ENCODE assay signal across 8 mouse cellular contexts in genomic region chr11:5151247-5151630, GRCm38 (mm10). TPM values are rescaled to one million over a fixed set of nuclear protein-coding genes. Genes with fewer than 3 reads are reported as not detected.
DNase-seq lines count a peak whose midpoint lies in the region; ATAC-seq and TF ChIP-seq lines count a peak whose summit lies in the region.

No protein-coding gene starts in this region.

- 59% methylated on average over 4 of the region's 4 CpGs for WGBS in heart, embryonic 15.5 days
- 27% methylated on average over 4 of the region's 4 CpGs for WGBS in embryonic facial prominence, embryonic 12.5 days
- 34% methylated on average over 4 of the region's 4 CpGs for WGBS in intestine, postnatal 0 days
- 6% methylated on average over 4 of the region's 4 CpGs for WGBS in midbrain, embryonic 13.5 days

- peaks cover 42% of the 10 kb centered on the region for H3K4me1 ChIP-seq in heart, embryonic 15.5 days (replicated peaks)
- H3K4me1 ChIP-seq in embryonic facial prominence, embryonic 12.5 days: peaks cover 26% of the 10 kb centered on the region
- peaks cover 18% of the 10 kb centered on the region for H3K4me1 ChIP-seq in intestine, postnatal 0 days (replicated peaks; ENCODE audit: control insufficient read depth, insufficient read depth, low read length)
- peaks cover 32% of the 10 kb centered on the region for H3K4me1 ChIP-seq in midbrain, embryonic 13.5 days (replicated peaks)

- H3K36me3 ChIP-seq in heart, embryonic 15.5 days: no peaks in the 10 kb centered on the region
- no peaks in the 10 kb centered on the region for H3K36me3 ChIP-seq in embryonic facial prominence, embryonic 12.5 days
- H3K36me3 ChIP-seq in intestine, postnatal 0 days (ENCODE audit: control insufficient read depth, insufficient read depth): no peaks in the 10 kb centered on the region
- H3K36me3 ChIP-seq in midbrain, embryonic 13.5 days: no peaks in the 10 kb centered on the region

- TF ChIP-seq CTCF in intestine, postnatal 0 days (IDR thresholded peaks at IDR 0.05; ENCODE audit: low read depth): no peak

- H3K27me3 ChIP-seq in heart, embryonic 15.5 days: peaks cover 11% of the 10 kb centered on the region
- H3K27me3 ChIP-seq in embryonic facial prominence, embryonic 12.5 days: peaks cover 21% of the 10 kb centered on the region
- H3K27me3 ChIP-seq in intestine, postnatal 0 days (replicated peaks; ENCODE audit: control insufficient read depth, insufficient read depth, low read length): no peaks in the 10 kb centered on the region
- peaks cover 20% of the 10 kb centered on the region; the same call in 1 of the 2 replicates for H3K27me3 ChIP-seq in midbrain, embryonic 13.5 days

- peak overlapping the region; percentile 60 for H3K4me3 ChIP-seq in heart, embryonic 15.5 days
- peak overlapping the region; percentile 53 for H3K4me3 ChIP-seq in embryonic facial prominence, embryonic 12.5 days
- H3K4me3 ChIP-seq in intestine, postnatal 0 days (ENCODE audit: low read depth, low read length): peak overlapping the region; percentile 61
- peak overlapping the region; percentile 53 for H3K4me3 ChIP-seq in midbrain, embryonic 13.5 days (replicated peaks)

- H3K4me2 ChIP-seq in heart, embryonic 15.5 days: peak overlapping the region; percentile 95
- peak overlapping the region; percentile 78 for H3K4me2 ChIP-seq in embryonic facial prominence, embryonic 12.5 days (replicated peaks)
- peak overlapping the region; percentile 93 for H3K4me2 ChIP-seq in intestine, postnatal 0 days (replicated peaks; ENCODE audit: low read depth)
- H3K4me2 ChIP-seq in midbrain, embryonic 13.5 days (replicated peaks): peak overlapping the region; percentile 82

- H3K9me3 ChIP-seq in heart, embryonic 15.5 days (replicated peaks): no peaks in the 10 kb centered on the region
- H3K9me3 ChIP-seq in embryonic facial prominence, embryonic 12.5 days: no peaks in the 10 kb centered on the region
- no peaks in the 10 kb centered on the region for H3K9me3 ChIP-seq in intestine, postnatal 0 days (ENCODE audit: control insufficient read depth)
- H3K9me3 ChIP-seq in midbrain, embryonic 13.5 days: no peaks in the 10 kb centered on the region

- H3K27ac ChIP-seq in heart, embryonic 15.5 days: no peak overlapping the region
- no peak overlapping the region for H3K27ac ChIP-seq in embryonic facial prominence, embryonic 12.5 days
- peak overlapping the region; percentile 21; the same call in 1 of the 2 replicates for H3K27ac ChIP-seq in intestine, postnatal 0 days (ENCODE audit: low read depth, low read length)
- no peak overlapping the region for H3K27ac ChIP-seq in midbrain, embryonic 13.5 days

- DNase-seq in heart, adult 8-10 months (ENCODE audit: low spot score): no peak
- DNase-seq in adrenal gland, adult 18-20 months (ENCODE audit: low spot score in 2 of 2): no peak
- no peak for DNase-seq in right cerebral cortex, adult 2 months (ENCODE audit: low spot score in 2 of 2)
- no peak for DNase-seq in adrenal gland, postnatal 10 days

- no peak for ATAC-seq in heart, embryonic 15.5 days (replicated peaks; ENCODE audit: insufficient number of reproducible peaks, insufficient read depth, low FRiP score, low read depth)
- ATAC-seq in embryonic facial prominence, embryonic 12.5 days (ENCODE audit: insufficient number of reproducible peaks, insufficient read depth, low FRiP score, low TSS enrichment): no peak
- no peak for ATAC-seq in intestine, postnatal 0 days
- no peak for ATAC-seq in midbrain, embryonic 13.5 days

- H3K9ac ChIP-seq in heart, embryonic 15.5 days: no peak overlapping the region
- H3K9ac ChIP-seq in embryonic facial prominence, embryonic 12.5 days: peak overlapping the region; percentile 54; the same call in 1 of the 2 replicates
- H3K9ac ChIP-seq in intestine, postnatal 0 days (ENCODE audit: low read depth, low read length): peak overlapping the region; percentile 67; the same call in 1 of the 2 replicates
- peak overlapping the region; percentile 65; the same call in 1 of the 2 replicates for H3K9ac ChIP-seq in midbrain, embryonic 13.5 days (replicated peaks)

RNA-seq across cellular contexts. Expression of gene Emid1, which starts 0.8 kb away (rescaled TPM):
- polyA plus RNA-seq in heart, embryonic 15.5 days (2015; fragmentation: Nextera tagmentation; extraction: Ambion mirVana): 6.5 and 14.6 TPM in 2 replicates
- total RNA-seq in heart, adult 8-10 months (2022): 1 to 10 TPM in 1 of 4 experiments, under 1 TPM in 3; 0.73 to 2.0 (median 0.90) TPM
- polyA plus RNA-seq in embryonic facial prominence, embryonic 12.5 days (2016; fragmentation: Nextera tagmentation; extraction: Ambion mirVana): 27.9 and 31.0 TPM in 2 replicates
- polyA plus RNA-seq in intestine, postnatal 0 days (2015; fragmentation: Nextera tagmentation; extraction: Ambion mirVana): 47.9 and 56.4 TPM in 2 replicates
- 5.6 and 6.7 TPM in 2 replicates for polyA plus RNA-seq in midbrain, embryonic 13.5 days (2015; fragmentation: Nextera tagmentation; extraction: Ambion mirVana)
- total RNA-seq in adrenal gland, adult 18-20 months (2021): 1 to 10 TPM; 2.2 to 3.4 TPM
- total RNA-seq in adrenal gland, postnatal 10 days (2021): 1 to 10 TPM; 8.7 to 9.4 TPM

RNA-seq across cellular contexts. Expression of gene Ewsr1, which starts 52.2 kb away (rescaled TPM):
- polyA plus RNA-seq in heart, embryonic 15.5 days (2015; fragmentation: Nextera tagmentation; extraction: Ambion mirVana): 359 and 482 TPM in 2 replicates
- 100 to 1,000 TPM in 1 of 4 experiments, 10 to 100 TPM in 3; 74.3 to 111 (median 95.2) TPM for total RNA-seq in heart, adult 8-10 months (2022)
- 949 and 978 TPM in 2 replicates for polyA plus RNA-seq in embryonic facial prominence, embryonic 12.5 days (2016; fragmentation: Nextera tagmentation; extraction: Ambion mirVana)
- polyA plus RNA-seq in intestine, postnatal 0 days (2015; fragmentation: Nextera tagmentation; extraction: Ambion mirVana): 185 and 196 TPM in 2 replicates
- polyA plus RNA-seq in midbrain, embryonic 13.5 days (2015; fragmentation: Nextera tagmentation; extraction: Ambion mirVana): 724 and 776 TPM in 2 replicates
- 100 to 1,000 TPM; 211 to 300 TPM for total RNA-seq in adrenal gland, adult 18-20 months (2021)
- 100 to 1,000 TPM; 218 to 322 TPM for total RNA-seq in adrenal gland, postnatal 10 days (2021)

RNA-seq across cellular contexts. Expression of gene Rhbdd3, which starts 52.5 kb away (rescaled TPM):
- polyA plus RNA-seq in heart, embryonic 15.5 days (2015; fragmentation: Nextera tagmentation; extraction: Ambion mirVana): 26.2 and 30.9 TPM in 2 replicates
- total RNA-seq in heart, adult 8-10 months (2022): 10 to 100 TPM; 26.7 to 27.7 (median 27.3) TPM
- 26.4 and 27.9 TPM in 2 replicates for polyA plus RNA-seq in embryonic facial prominence, embryonic 12.5 days (2016; fragmentation: Nextera tagmentation; extraction: Ambion mirVana)
- 17.1 and 17.5 TPM in 2 replicates for polyA plus RNA-seq in intestine, postnatal 0 days (2015; fragmentation: Nextera tagmentation; extraction: Ambion mirVana)
- polyA plus RNA-seq in midbrain, embryonic 13.5 days (2015; fragmentation: Nextera tagmentation; extraction: Ambion mirVana): 32.8 and 33.1 TPM in 2 replicates
- total RNA-seq in adrenal gland, adult 18-20 months (2021): 10 to 100 TPM; 16.3 to 19.5 TPM
- 10 to 100 TPM; 18.5 to 24.5 TPM for total RNA-seq in adrenal gland, postnatal 10 days (2021)
